Mouse (Mus musculus) right cerebral cortex, postnatal 10 days (tissue): Measurements from ENCODE around the gene Ifitm10.
"Not testable (repeated sequence)": the region's sequence is repeated elsewhere in the genome, so short reads cannot be mapped to it uniquely, and the experiment has no call there.

Experiments
- DNase-seq, 2 experiments: peaks; one replicate each; pipeline ENCODE4 v3.0.0; 2021; ENCODE audit warnings: low spot score in 2 of 2

The Ifitm10 gene

GRCm38 (mm10) chr7:142363107-142363506 lies 10.4 kb downstream of the Ifitm10 start:
- DNase-seq: no peak

GRCm38 (mm10) chr7:142360743-142361142 lies 12.8 kb downstream of the Ifitm10 start:
- no peak for DNase-seq

DNA sequence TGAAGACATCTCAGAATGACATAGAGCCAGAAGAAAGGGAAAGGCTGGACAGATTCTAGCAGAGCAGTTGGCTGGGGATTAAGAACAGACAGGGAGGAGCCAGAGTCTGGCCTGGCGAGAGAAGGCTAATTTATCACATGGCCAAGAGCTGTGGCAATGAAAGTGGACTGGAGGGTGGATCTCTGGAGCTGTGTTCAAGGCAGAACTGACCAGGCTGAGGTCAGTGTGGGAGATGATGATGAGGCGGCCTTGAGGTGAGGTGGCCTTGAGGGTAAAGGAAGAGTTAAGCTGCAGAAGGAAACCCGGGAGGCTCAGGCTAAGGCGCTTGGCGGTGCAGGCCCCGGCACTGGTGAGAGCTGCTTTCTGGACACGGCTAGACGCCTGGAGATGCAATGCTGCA lies 14.4 kb downstream of the Ifitm10 start:
- DNase-seq: no peak

GRCm38 (mm10) chr7:142357566-142357965 lies 16.0 kb downstream of the Ifitm10 start:
- DNase-seq: no peak

DNA sequence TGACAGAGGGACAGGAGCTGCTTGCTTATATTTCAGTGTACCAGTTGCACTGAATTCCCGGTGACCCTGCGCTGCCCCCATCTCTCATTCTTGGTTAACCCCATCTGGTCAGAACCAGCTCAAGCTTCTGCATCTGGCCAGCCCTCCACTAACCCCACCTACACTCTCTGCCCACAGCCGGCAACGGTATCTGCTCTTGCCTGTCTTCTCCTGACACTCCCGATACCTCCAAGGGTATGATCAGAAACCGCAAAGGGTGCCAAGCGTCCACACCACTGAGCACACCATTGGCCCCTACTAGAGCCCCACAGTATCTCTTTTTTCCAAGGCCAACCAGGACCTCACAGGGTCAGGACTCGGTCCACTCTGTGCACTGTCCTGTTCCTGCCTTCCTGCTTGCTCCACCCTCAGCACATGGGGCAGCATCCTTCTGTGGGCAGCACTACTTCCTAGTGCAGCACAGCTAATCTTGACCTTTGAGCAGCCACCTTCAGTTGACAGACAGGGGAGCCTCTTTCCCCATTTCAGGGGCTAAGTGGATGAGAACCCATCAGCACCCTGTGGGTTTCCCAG lies 18.8 kb downstream of the Ifitm10 start:
- no peak for DNase-seq

GRCm38 (mm10) chr7:142353854-142354253 lies 19.7 kb downstream of the Ifitm10 start:
- DNase-seq: no peak

DNA sequence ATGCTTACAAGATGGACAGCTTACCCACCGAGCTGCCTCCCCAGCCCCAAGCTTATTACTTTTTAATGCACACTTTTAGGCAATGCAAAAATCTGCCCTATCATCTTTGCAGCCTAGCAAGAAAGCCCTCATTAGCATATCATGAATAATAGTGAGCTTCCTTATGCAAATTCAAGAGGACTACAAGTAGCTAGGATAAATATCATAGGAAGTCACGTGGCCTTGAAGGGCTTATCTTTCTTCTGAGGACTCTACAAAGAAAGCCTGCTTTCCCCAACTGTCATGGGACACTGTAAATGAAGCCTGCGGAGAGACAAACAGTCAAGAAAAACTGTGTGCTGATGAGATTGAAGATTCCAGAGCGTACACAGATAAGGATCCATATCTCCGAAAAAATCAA lies 22.0 kb downstream of the Ifitm10 start:
- no peak for DNase-seq

GRCm38 (mm10) chr7:142349308-142349961 lies 24.1 kb downstream of the Ifitm10 start:
- DNase-seq: peak; percentile 72 to 78

- no peak for DNase-seq
Observed at GRCm38 (mm10) chr7:142347542-142347941, 26.0 kb downstream of the Ifitm10 start.

DNA sequence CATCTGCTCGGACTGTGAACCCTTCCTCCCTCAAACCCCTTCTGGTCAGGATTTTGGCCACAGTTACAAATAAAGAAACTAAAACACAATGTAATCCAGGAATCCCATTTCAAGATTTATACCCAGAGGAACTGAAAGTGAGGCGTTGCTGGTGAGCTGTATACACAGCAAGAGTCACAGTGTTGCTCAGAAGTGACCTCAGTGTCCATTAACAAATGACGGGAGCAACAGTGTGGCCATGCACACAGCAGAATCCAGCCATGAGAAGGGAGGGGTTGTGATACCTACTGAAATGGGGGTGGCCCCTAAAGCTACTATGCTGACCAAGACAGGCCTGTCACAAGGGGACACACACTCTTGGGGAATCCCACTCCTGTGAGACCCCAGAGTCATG lies 31.3 kb downstream of the Ifitm10 start:
- DNase-seq: no peak

DNA sequence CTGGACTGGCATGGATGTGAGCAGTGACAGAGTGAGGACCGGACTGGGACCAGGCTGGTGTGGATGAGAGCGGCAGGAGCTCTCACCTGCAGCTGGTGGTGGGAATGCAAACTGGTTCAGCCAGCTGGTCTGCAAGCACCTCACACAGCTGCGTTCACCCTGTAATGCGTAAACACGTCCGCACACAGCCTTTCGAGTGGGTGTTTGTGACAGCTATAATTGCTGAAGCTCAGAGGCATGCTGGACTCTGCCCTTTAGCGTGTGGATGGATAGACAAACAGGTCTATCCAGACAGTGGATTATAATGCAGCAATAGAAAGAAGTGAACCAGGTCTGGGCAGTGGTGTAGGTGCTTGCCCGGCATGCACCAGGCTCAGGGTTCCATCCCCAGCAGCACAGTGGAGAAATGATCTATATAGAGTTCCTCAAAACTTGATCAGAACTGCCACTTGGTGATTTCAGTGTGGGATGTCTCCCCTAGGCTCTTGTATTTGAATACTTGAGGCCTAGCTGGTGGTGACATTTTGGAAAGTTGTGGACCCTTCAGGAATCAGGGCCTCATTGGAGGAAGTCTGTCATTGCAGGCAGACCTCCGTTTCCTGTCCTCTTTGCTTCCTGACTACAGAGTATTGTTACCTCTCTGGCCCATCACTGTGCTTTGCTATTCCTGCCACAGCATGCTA lies 31.8 kb downstream of the Ifitm10 start:
- no peak for DNase-seq

- peak; percentile 53 to 57 for DNase-seq
Observed at GRCm38 (mm10) chr7:142340269-142340970, 33.1 kb downstream of the Ifitm10 start.

DNA sequence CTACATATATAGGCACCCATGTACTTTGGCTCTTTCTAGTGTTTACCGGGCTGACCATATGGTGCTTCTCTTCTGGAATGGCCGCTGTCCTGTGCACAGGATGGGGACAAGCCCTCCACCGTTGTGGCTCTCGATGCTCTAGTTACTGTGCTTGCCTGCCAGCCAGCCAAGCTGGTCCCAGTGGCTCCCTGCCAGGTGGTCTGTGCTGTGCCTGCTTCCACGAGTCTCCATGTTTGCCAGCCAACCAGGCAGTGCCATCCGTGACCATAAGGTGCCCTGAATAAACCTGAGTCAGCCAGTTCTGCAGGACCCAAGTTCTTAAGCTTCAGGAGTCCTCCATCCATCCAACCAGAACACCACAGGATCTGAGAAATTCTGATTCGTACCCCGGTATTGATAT lies 38.4 kb downstream of the Ifitm10 start:
- DNase-seq: peak; percentile 41 to 52

DNA sequence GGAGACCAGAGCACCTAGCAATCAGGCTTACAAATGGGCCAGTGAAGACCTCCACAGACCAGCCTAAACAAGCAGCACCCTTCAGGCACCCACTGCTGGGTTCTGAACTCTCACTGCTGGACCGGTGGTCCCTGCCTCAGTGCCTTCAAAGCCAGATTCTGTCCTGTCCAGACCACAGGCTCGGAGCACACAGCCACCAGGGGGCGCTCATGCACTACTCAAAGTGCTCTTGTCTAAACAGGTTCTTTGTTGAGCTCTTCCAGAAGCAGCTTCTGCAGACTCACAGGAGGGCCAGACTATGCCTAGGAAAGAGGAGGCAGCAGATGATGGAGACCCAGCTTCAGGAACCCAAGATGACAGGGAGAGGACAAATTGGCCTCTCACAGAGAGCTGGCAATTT lies 39.3 kb downstream of the Ifitm10 start:
- DNase-seq: peak; percentile 86 to 94

DNA sequence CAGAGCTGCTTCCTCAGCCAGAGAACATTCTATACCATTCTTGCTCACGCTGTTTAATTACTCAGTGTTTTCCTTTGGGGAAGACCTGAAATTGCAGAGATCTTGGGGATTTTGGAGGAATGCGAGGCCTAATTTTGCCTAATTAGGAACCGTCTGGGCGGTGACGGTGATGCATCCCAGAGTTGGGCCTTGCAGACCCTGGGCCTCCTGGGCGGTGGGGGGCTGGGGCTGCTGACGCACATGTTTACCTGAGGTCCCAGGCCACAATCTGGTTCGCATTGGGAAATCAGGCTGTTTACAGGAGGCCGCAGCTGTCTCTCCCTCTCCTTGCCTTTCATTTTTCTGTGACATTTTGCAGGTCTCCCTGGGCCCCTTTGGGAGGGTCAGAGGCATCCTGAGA lies 40.8 kb downstream of the Ifitm10 start:
- not testable (repeated sequence) for DNase-seq

GRCm38 (mm10) chr7:142331281-142331680 lies 42.3 kb downstream of the Ifitm10 start:
- DNase-seq: no peak

DNA sequence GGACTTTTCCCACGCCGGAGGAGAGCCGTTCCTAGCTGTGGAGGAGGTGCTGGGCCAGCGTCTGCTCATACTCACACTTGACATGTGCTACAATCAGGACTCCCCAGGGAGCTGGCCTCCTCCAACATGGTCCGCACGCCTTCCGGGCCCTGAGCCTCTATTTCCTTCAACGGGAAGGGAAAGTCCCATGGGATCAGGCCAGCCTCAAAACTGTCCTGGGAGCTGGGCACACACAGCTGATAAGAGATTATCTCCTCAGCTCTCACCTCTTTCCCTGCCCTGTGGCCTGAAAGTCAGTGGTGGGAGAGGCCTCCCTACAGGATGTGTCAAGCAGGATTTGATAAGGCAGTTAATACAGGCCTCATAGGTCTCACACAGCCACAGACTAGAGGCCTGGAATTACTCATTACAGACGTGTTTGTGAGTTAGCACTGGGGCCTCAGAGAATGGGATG lies 43.3 kb downstream of the Ifitm10 start:
- DNase-seq: no peak

DNA sequence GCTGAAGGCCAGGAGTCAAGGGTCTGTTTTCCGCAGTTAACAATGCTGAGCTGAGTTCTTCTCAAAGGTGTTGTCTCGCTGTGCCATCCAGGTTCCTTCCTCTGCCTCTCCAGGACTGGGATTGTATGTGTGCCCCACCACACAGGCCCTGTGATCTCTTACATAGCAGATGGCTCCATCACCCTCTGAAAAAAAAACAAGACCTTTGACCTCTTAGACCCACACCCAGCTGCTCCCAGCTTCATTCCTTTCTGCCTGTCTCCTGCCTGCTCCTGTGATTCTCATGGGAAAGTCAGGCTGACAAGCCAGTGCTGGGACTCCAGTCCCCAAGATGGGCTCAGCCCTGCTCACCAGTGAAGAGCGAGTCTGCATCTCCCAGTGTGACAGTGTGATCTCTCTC lies 45.0 kb downstream of the Ifitm10 start:
- no peak for DNase-seq

DNA sequence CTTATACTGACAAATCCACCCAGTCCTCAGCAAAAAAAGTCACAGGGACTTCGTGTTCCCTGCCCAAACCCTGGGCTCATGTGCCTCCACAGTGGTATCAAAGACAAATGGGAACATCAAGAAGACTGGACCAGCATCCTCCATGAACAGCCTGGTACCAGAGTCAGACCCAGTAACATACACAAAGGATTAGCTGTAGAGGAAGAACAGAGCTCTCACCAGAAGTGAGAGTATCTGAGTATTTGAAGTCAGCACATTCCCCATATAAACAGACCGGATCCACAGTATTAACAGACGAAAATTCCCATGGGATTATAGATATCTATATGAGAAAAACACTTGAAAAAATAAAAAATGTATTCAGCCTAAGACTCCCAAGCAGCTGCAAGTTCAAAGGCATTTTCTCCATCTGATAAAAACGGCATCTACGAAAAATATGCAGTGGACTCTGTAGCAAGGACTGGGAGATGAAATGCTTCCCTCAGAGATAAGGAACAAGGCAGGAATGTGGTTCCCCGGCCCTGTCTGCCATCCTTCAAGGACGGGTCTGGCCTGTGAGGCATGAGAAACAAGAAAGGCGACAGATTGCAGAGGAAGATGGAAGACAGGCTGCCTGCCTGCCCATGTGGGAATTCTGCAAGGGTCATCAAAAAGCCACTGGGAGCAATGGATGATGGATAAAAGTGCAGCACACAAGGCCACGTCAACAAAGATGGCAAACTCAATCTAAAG lies 46.7 kb downstream of the Ifitm10 start:
- no peak for DNase-seq

- no peak for DNase-seq
Observed at GRCm38 (mm10) chr7:142323396-142324117, 50.0 kb downstream of the Ifitm10 start.

DNA sequence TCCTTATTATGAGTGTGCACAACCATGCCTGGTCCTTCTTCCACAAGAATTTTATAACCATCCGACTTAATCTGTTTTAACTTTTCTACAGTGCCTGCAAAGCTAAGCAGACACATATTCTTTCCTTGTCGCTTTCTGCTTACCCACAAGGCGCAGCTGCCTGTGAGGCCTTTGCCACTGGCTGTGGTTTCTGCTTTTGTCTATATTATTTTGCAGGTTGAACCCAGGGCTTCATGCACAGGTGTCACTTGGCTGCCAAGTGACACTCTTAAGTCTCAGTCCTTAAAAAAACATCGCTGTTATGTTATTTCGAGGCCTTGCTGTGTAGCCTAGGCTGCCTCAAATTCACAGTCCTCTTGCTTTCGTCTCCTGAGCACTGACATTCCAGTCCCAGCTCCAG lies 50.9 kb downstream of the Ifitm10 start:
- DNase-seq: no peak
